Mouse (Mus musculus): Measurements from ENCODE around the gene Sectm1b. TPM values are rescaled to one million over a fixed set of nuclear protein-coding genes. Genes with fewer than 3 reads are reported as not detected.
"Not testable (repeated sequence)": the region's sequence is repeated elsewhere in the genome, so short reads cannot be mapped to it uniquely, and the experiment has no call there.

Sectm1b gene
- not detected in 2 replicates for total RNA-seq (2015)
- not detected in 2 replicates for total RNA-seq (2017)

DNA sequence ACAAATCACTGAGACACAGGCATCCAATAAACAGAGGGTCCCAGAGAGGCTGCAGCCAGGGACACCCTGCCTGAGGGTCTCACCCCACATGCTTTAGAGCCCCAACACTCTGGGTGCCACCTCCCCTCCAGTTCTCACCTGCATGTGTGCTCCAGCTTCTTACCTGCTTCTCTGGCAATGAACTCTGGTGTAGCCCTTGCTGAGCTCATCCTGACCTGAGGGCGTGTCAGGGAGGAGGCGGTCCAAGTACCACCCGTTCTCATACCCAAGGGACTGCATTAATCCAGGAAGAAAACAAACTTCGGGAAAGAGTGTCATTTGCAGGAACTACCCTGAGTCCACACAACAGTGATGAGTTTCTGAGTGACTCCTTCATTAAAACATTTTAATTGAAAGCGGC is at the start of gene Sectm1b:
Gene Sectm1b, minus strand, starts transcription at position 191 of the 400 bp plus-strand sequence.
- ATAC-seq (replicated peaks; ENCODE audit: poor library complexity) = no peak

GRCm38 (mm10) chr11:121112091-121112775 is 48.9 kb upstream of the Sectm1b start:
- no peak for ATAC-seq (replicated peaks; ENCODE audit: poor library complexity)

GRCm38 (mm10) chr11:121111601-121112000 is 48.2 kb upstream of the Sectm1b start:
- ATAC-seq (replicated peaks; ENCODE audit: poor library complexity) = no peak

- no peak for ATAC-seq (replicated peaks; ENCODE audit: poor library complexity)
These were observed 47.7 kb upstream of the Sectm1b start for GRCm38 (mm10) chr11:121111051-121111450.

- ATAC-seq (replicated peaks; ENCODE audit: poor library complexity) = peak; percentile 71
These were observed 46.6 kb upstream of the Sectm1b start for GRCm38 (mm10) chr11:121109986-121110385.

DNA sequence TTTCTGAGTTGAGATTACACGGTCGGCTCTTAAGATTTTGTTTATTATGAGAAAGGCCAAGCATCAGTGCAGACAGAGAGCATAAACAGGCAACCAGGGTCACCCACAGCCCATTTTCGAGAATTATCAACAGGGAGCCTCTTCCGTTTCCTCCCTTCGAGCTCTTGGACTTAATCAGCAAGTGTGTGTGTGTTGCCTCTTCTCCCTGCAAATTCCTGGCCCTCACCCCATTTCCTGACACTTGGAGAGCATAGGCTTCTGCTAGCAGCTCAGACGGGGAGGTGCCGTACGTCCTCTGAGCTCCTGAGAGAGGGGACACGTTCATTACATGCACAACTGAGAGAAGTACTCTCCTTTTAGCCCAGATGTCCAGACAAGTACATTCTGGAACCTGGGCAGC is 44.7 kb upstream of the Sectm1b start:
- no peak for ATAC-seq (replicated peaks; ENCODE audit: poor library complexity)

DNA sequence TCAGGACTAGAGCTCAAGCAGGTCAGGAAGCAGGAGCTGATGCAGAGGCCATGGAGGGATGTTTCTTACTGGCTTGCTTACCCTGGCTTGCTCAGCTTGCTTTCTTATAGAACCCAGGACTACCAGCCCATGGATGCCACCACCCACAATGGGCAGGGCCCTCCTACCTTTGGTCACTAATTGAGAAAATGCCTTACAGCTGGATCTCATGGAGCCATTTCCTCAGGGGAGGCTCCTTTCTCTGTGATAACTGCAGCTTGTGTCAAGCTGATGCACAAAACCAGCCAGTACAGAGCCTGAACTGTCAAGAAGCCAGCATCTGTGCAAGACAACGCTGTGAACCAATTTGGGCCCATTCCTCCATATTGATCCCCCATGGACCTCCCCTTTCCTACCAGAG is 43.9 kb upstream of the Sectm1b start:
- ATAC-seq (replicated peaks; ENCODE audit: poor library complexity) = not testable (repeated sequence)

GRCm38 (mm10) chr11:121101124-121101805 is 37.9 kb upstream of the Sectm1b start:
- ATAC-seq (replicated peaks; ENCODE audit: poor library complexity) = peak; percentile 54

GRCm38 (mm10) chr11:121100692-121101091 is 37.3 kb upstream of the Sectm1b start:
- no peak for ATAC-seq (replicated peaks; ENCODE audit: poor library complexity)

GRCm38 (mm10) chr11:121099762-121100161 is 36.4 kb upstream of the Sectm1b start:
- ATAC-seq (replicated peaks; ENCODE audit: poor library complexity) = no peak

- no peak for ATAC-seq (replicated peaks; ENCODE audit: poor library complexity)
These were observed 29.5 kb upstream of the Sectm1b start for GRCm38 (mm10) chr11:121092606-121093585.

- no peak for ATAC-seq (replicated peaks; ENCODE audit: poor library complexity)
These were observed 27.6 kb upstream of the Sectm1b start for GRCm38 (mm10) chr11:121090943-121091342.

DNA sequence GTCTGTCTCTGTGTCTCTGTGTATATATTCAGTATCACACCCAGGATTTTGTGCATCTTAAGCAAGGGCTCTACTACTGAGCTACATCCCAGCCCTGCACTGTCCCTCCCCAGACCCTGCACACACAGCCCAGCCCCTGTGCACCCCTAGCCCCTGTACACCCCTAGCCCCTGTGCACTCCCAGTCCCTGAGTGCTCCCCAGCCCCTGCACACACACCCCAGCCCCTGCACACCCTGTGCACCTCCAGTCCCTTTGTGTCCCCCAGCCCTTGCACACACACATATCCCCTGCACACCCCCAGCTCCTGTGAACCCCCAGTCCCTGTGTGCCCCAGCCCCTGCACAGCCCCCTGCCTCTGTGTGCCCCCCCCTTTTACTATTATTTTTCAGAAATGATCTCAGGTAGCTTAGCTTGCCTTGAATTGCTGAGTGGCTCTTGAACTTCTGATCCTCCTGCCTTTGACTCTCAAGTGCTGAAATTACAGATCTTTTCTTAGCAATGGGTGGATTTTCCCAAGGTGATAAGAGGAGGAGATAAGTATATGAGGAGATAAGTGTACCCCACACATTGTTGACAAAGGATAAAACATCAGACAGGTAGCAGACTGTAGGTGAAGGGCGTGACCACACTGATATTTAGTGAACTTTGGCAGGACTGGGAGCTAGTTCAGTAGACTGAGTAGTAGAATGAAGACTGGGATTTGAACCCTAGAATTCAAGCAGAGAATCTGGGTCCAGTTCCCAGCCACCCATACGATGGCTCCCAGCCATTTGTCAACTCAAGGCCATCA is 26.6 kb upstream of the Sectm1b start:
- no peak for ATAC-seq (replicated peaks; ENCODE audit: poor library complexity)

DNA sequence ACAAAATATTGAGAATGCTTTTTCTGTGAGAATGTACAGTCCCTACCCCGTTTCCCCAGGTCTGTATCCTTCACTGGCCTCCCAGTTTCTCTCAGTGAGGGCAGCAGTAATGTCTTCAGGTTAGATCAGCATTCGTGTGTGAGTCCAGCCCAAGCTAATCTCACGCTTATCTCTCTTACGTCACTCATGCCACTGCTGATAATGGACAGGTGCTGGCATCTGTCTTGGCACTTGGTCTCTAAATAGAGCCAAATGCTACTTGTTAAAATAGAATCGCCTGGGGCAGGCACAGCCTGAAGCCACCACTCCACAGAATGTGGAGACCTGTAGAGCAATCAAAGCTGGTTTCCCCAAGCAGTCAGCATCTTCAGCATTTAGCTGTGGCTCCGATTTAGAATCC is 25.6 kb upstream of the Sectm1b start:
- no peak for ATAC-seq (replicated peaks; ENCODE audit: poor library complexity)

GRCm38 (mm10) chr11:121086296-121086695 is 22.9 kb upstream of the Sectm1b start:
- ATAC-seq (replicated peaks; ENCODE audit: poor library complexity) = no peak

DNA sequence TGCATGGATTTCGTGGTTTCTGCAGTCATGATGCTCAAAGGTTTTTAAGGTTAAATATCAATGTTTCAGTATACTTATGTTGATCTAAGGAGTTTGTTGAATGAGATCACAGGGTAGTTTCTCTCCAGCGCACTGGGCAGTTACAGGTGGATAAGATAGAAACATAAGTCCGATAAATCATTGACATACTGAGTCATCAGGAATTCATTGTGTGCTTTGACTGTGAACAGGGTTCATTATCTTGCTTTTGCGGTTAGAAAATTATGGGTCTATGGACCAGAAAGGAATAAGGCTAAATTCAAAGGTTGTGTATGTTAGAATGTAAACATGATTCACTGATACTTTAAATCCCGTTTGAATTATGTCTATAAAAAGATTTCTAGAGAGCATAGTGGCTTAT is 21.8 kb upstream of the Sectm1b start:
- no peak for ATAC-seq (replicated peaks; ENCODE audit: poor library complexity)

DNA sequence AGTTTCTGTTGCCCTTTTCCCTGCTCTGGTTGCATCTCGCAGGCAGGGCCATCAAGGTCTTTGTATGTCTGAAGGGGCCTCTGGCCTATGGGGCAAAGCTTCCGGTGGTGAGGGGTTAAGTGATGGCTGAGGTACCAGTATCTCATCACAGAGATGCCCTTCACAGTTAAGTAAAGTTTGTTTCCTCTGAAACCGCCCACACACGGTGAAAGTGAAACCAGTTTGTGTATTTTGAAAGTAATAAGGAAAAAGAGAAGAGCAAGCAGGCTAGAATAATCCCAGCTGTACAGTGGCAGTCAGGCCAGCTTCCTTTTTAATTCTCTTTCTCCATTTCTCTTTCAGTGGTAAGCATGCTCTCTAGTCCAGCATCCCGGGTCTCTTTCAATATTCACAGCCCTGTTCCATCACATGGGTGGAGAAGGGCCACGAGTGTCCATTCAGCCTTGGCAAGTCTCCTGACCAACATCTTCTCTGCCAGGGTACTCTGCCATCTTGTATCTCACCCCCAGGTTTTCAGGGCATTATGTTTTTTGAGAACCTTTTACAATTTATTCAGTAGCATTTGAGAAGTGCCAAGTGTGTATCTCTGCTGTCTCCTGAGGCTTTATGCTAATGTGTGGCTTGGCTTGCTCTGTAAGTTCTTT is 19.6 kb upstream of the Sectm1b start:
- ATAC-seq (replicated peaks; ENCODE audit: poor library complexity) = peak; percentile 62

DNA sequence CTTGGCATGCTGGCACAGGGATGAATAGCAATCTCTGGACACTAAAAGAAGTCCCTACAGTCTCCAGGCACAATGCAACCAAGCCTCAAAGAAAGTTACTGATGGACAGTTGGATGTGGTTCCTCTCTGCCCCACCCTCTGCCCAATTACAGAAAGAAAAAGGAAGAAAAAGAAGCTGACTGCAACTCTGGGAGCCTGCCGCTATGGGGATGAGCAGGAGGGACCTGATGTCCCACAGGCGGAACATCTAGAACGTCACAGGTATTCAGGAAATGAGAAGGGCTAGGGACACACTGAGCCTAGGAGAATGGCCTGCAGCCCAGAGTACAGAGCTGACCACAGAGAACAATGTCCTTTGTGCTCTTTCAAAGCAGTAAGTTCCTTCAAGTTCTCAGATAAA is 18.9 kb upstream of the Sectm1b start:
- peak; percentile 44 for ATAC-seq (replicated peaks; ENCODE audit: poor library complexity)

DNA sequence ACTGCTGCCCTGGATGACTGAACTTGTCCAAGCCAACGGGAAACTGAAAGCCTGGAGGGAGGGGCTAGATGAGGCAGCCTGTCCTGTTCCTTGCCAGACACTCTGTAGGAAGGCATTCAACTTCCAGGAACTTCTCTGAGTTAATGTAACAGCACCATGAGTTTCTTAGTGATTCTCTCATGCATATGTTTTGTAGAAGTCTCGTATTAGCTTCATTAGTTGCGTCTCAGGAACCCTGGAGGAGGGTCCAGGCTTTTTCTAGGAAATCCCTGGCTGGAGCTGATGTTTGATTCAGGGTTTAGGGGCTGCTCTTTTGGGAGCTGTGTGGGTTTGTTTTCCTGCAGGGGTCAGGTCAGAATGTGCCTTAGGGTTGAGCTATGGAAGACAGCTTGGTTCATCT is 17.8 kb upstream of the Sectm1b start, which contains the start of gene Sectm1a:
Gene Sectm1a, minus strand, starts transcription at position 101 of the 400 bp plus-strand sequence.
- no peak for ATAC-seq (replicated peaks; ENCODE audit: poor library complexity)

DNA sequence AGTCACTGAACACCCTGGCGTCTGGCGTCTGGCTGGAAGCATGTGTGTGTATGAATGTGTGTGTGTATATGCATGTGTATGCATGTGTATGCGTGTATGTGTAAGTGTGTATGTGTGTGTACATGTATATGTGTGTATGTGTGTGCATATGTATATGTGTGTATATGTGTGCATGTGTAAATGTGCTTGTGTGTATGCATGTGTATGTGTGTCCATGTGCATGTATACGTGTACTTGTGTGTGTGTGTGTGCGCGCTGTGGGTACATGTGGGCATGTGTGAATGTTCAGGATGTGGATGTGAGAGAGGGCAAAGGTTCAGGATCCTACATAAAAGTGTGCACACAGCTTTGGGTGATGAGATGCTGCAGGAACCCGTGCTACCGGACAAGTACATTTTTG is 17.0 kb upstream of the Sectm1b start:
- ATAC-seq (replicated peaks; ENCODE audit: poor library complexity) = no peak

Data from megakaryocyte progenitor cell, adult 5-6 weeks (primary cell).